Mouse (Mus musculus) ES-Bruce4 (cell line): ENCODE data around the gene Prkar1a. TPM values are rescaled to one million over a fixed set of nuclear protein-coding genes. Genes with fewer than 3 reads are reported as not detected.
A peak's percentile ranks its signal among the peaks of the same experiment; 100 is the strongest.

Experiments
- H3K27ac ChIP-seq: 2 replicates; pipeline ENCODE4 v1.5.1; 2012; ENCODE audit warnings: low read length, inconsistent platforms; ENCODE audit not compliant: insufficient read depth
- H3K27me3 ChIP-seq: 2 replicates; pipeline ENCODE4 v1.6.1; 2012; ENCODE audit warnings: mild to moderate bottlenecking, low read length, inconsistent platforms; ENCODE audit not compliant: control insufficient read depth, poor library complexity, insufficient read depth, severe bottlenecking
- H3K36me3 ChIP-seq: 2 replicates; pipeline ENCODE4 v1.6.1; 2012; ENCODE audit warnings: inconsistent platforms, mild to moderate bottlenecking, low read length, moderate library complexity; ENCODE audit not compliant: control insufficient read depth, poor library complexity, insufficient read depth, severe bottlenecking
- H3K4me1 ChIP-seq: one replicate; pipeline ENCODE4 v1.8.1; 2011; ENCODE audit warnings: low read length; ENCODE audit not compliant: control insufficient read depth, insufficient read depth
- H3K4me3 ChIP-seq: 2 replicates; pipeline ENCODE4 v1.5.1; 2011; ENCODE audit warnings: low read depth, mild to moderate bottlenecking, low read length
- H3K9ac ChIP-seq: 2 replicates; pipeline ENCODE4 v1.6.1; 2012; ENCODE audit warnings: low read depth, mild to moderate bottlenecking, inconsistent platforms; ENCODE audit not compliant: poor library complexity, severe bottlenecking
- H3K9me3 ChIP-seq: replicated peaks from 2 replicates; pipeline ENCODE4 v1.6.1; 2012; ENCODE audit warnings: mild to moderate bottlenecking, low read length, inconsistent platforms; ENCODE audit not compliant: control insufficient read depth, poor library complexity, insufficient read depth, severe bottlenecking
- CTCF ChIP-seq: IDR thresholded peaks from one replicate; pipeline ENCODE4 v1.8.1; 2011; ENCODE audit warnings: low read depth, low read length
- EP300 ChIP-seq: IDR thresholded peaks from 2 replicates; pipeline ENCODE4 v1.6.1; 2011; ENCODE audit warnings: low read depth, low read length; ENCODE audit not compliant: insufficient read depth
- POLR2A ChIP-seq: IDR thresholded peaks from one replicate; pipeline ENCODE4 v1.8.1; 2011; ENCODE audit warnings: low read length; ENCODE audit not compliant: insufficient read depth
- polyA plus RNA-seq: library from polyadenylated mRNA; stranded (reverse); fragments of >200 nt; gene quantifications from 2 replicates; pipeline ENCODE4 v1.2.4, GENCODE M21; 2011; ENCODE audit warnings: low read depth; ENCODE audit not compliant: missing spikeins, insufficient read depth, insufficient read length

Prkar1a gene
- 91.8 and 98.3 TPM in 2 replicates for polyA plus RNA-seq

- H3K4me1 ChIP-seq = no peaks in the 10 kb centered on the region
- no peaks in the 10 kb centered on the region for H3K27me3 ChIP-seq
- 0 out of 2 replicates have a peak within 1 kb of the TSS, but pooled peaks have one; percentile 96 for H3K9ac ChIP-seq
- H3K9me3 ChIP-seq = no peaks in the 10 kb centered on the region
- 0 out of 2 replicates have a peak, but pooled peaks cover 3% of the 10 kb centered on the region for H3K36me3 ChIP-seq
- H3K4me3 ChIP-seq = peak within 1 kb of the TSS; percentile 86
- no peak within 1 kb of the TSS for H3K27ac ChIP-seq
- TF ChIP-seq CTCF (no peak), POLR2A (no peak), EP300 (no peak)
Observed at GRCm38 (mm10) chr11:109649206-109649605, at the start of gene Prkar1a. TSS of gene Prkar1a (plus strand) at chr11:109649405.

GRCm38 (mm10) chr11:109607600-109607999, 41.6 kb upstream of the Prkar1a start:
- no peak overlapping the region for H3K9ac ChIP-seq
- H3K4me3 ChIP-seq = no peak overlapping the region
- H3K9me3 ChIP-seq = no peaks in the 10 kb centered on the region
- TF ChIP-seq POLR2A (no peak), CTCF (no peak), EP300 (no peak)
- no peaks in the 10 kb centered on the region for H3K27me3 ChIP-seq
- no peaks in the 10 kb centered on the region for H3K36me3 ChIP-seq
- no peak overlapping the region for H3K27ac ChIP-seq
- no peaks in the 10 kb centered on the region for H3K4me1 ChIP-seq

- no peak for TF ChIP-seq EP300
- TF ChIP-seq CTCF = no peak
- no peak for TF ChIP-seq POLR2A
- Histone ChIP-seq H3K9me3 (no peaks in the 10 kb centered on the region), H3K27ac (no peak overlapping the region), H3K9ac (no peak overlapping the region), H3K4me1 (no peaks in the 10 kb centered on the region), H3K36me3 (no peaks in the 10 kb centered on the region), H3K4me3 (no peak overlapping the region), H3K27me3 (no peaks in the 10 kb centered on the region)
Observed at GRCm38 (mm10) chr11:109608976-109609625, 40.1 kb upstream of the Prkar1a start.

GRCm38 (mm10) chr11:109610046-109610794, 39.0 kb upstream of the Prkar1a start:
- no peaks in the 10 kb centered on the region for H3K4me1 ChIP-seq
- H3K27ac ChIP-seq = no peak overlapping the region

GRCm38 (mm10) chr11:109610795-109611302, 38.4 kb upstream of the Prkar1a start:
- Histone ChIP-seq H3K9ac (peak overlapping the region; percentile 71), H3K27me3 (no peaks in the 10 kb centered on the region), H3K27ac (no peak overlapping the region), H3K4me1 (no peaks in the 10 kb centered on the region), H3K36me3 (no peaks in the 10 kb centered on the region), H3K4me3 (peak overlapping the region; percentile 83), H3K9me3 (no peaks in the 10 kb centered on the region)
- TF ChIP-seq POLR2A = no peak
- peak; percentile 11 for TF ChIP-seq CTCF
- TF ChIP-seq EP300 = 0 out of 2 replicates have a peak, but pooled peaks have one; percentile 21

More at GRCm38 (mm10) chr11:109610046-109610794, 39.0 kb upstream of the Prkar1a start:
- no peak for TF ChIP-seq EP300
- TF ChIP-seq CTCF = no peak
- no peak for TF ChIP-seq POLR2A
- Histone ChIP-seq H3K27me3 (no peaks in the 10 kb centered on the region), H3K9me3 (no peaks in the 10 kb centered on the region), H3K36me3 (no peaks in the 10 kb centered on the region), H3K9ac (peak overlapping the region; percentile 71; the same call in 1 of the 2 replicates), H3K4me3 (peak overlapping the region; percentile 83)
